Comparison of ENCODE assay signal across 18 mouse cellular contexts in the genomic region with DNA sequence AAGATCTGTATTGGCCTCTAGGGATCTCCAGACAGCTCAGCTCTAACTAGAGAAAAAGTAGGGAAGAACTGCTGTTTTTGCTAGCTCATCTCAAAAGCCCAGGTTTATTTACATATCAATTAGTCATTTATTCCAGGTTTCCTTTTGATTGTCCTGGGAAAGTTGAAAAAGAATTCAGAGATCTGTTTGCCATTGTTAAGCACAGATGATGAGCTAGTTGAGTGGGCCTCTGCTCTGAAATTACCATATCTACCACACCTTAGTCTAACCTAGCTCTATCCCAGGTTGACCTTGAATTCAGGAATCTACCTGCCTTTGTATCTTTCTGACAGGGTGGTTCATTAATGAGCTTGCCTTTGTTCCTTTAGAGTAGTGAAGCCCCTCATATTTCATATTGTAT.
"Had no signal": no experiment of that assay in that cellular context is flagged by ENCODE, and none has a peak within 500 bp of the region (broad histone marks: within the 10 kb centered on the region; RNA-seq: fewer than 3 reads in every experiment).

No protein-coding gene starts in this region.

- H3K9ac ChIP-seq: liver, embryonic 15.5 days; liver, postnatal 0 days; lung, embryonic 15.5 days; midbrain, embryonic 13.5 days; midbrain, embryonic 15.5 days; neural tube, embryonic 12.5 days had no signal

- ATAC-seq: liver, postnatal 0 days; lung, postnatal 0 days; midbrain, embryonic 13.5 days; midbrain, embryonic 15.5 days had no signal

- H3K4me2 ChIP-seq: liver, embryonic 15.5 days; lung, embryonic 15.5 days; midbrain, embryonic 11.5 days; midbrain, embryonic 13.5 days; midbrain, embryonic 15.5 days; neural tube, embryonic 12.5 days had no signal

- DNase-seq: liver, postnatal 0 days; lung, adult 2 months; lung, postnatal 14 days; lung, postnatal 36 days; right cerebral cortex, postnatal 14 days; spleen, adult 18-20 months; thymus, adult 18-20 months; thymus, postnatal 14 days; thymus, postnatal 36 days had no signal

- H3K27me3 ChIP-seq: liver, embryonic 15.5 days; lung, embryonic 15.5 days; megakaryocyte, embryonic 14.5 days; midbrain, embryonic 13.5 days; midbrain, embryonic 15.5 days; neural tube, embryonic 12.5 days had no signal

- H3K4me1 ChIP-seq: liver, embryonic 15.5 days; lung, embryonic 15.5 days; megakaryocyte, embryonic 14.5 days; midbrain, embryonic 13.5 days; midbrain, embryonic 15.5 days; neural tube, embryonic 12.5 days had no signal

- H3K4me3 ChIP-seq: liver, embryonic 15.5 days; lung, embryonic 15.5 days; megakaryocyte, embryonic 14.5 days; midbrain, embryonic 13.5 days; midbrain, embryonic 15.5 days; neural tube, embryonic 12.5 days had no signal

- H3K36me3 ChIP-seq: liver, embryonic 15.5 days; lung, embryonic 15.5 days; midbrain, embryonic 13.5 days; midbrain, embryonic 15.5 days; neural tube, embryonic 12.5 days had no signal

- H3K27ac ChIP-seq: liver, embryonic 15.5 days; lung, embryonic 15.5 days; macrophage; midbrain, embryonic 13.5 days; midbrain, embryonic 15.5 days; neural tube, embryonic 12.5 days had no signal

- H3K9me3 ChIP-seq: liver, embryonic 15.5 days; lung, embryonic 15.5 days; megakaryocyte, embryonic 14.5 days; midbrain, embryonic 13.5 days; midbrain, embryonic 15.5 days; neural tube, embryonic 12.5 days had no signal
